Mouse (Mus musculus) brown adipose tissue, adult 24 weeks (tissue): ENCODE results near the gene Dock2. TPM values are rescaled to one million over a fixed set of nuclear protein-coding genes. Genes with fewer than 3 reads are reported as not detected.

Experiments
- H3K27ac ChIP-seq: fragments of 200-500 bp; replicated peaks from 2 replicates; pipeline ENCODE4 v1.5.1; 2012; ENCODE audit warnings: low read depth, mild to moderate bottlenecking, low read length
- H3K4me1 ChIP-seq: fragments of 200-500 bp; 2 replicates; pipeline ENCODE4 v1.6.1; 2012; ENCODE audit warnings: low read length, mixed read lengths; ENCODE audit not compliant: control insufficient read depth, insufficient read depth, insufficient read length
- H3K4me3 ChIP-seq: fragments of 200-500 bp; 2 replicates; pipeline ENCODE4 v1.5.1; 2012; ENCODE audit warnings: low read depth, mild to moderate bottlenecking, low read length, moderate library complexity; ENCODE audit not compliant: insufficient read depth
- polyA plus RNA-seq: library from polyadenylated mRNA; stranded (reverse); fragments of >200 nt; gene quantifications from 2 replicates; pipeline ENCODE4 v1.2.4, GENCODE M21; 2012; ENCODE audit not compliant: missing spikeins, insufficient read depth, insufficient read length

Gene Dock2
- polyA plus RNA-seq, 1 experiment, result 1.7 TPM

DNA sequence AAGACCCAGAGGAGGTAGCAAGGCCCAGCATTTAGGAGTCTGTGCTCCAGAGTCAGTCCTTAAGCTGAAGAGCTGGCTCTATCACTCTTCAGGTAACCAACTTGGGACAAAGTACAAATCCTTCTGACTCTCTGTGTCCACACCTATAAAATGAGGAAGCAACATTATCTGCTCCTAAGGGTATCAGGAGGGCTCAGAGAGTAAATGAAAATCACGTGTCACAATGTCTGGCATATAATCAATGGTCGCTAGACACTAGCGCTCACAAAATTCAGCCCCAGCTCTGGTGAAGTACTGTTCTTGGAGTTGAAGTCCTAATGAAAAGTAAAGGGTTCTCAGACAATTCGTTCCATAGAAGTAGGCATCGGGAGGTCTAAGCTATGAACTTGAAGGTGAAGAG is 386.0 kb downstream of the Dock2 start:
- Histone ChIP-seq H3K4me3 (no peak overlapping the region), H3K27ac (no peak overlapping the region), H3K4me1 (no peaks in the 10 kb centered on the region)

DNA sequence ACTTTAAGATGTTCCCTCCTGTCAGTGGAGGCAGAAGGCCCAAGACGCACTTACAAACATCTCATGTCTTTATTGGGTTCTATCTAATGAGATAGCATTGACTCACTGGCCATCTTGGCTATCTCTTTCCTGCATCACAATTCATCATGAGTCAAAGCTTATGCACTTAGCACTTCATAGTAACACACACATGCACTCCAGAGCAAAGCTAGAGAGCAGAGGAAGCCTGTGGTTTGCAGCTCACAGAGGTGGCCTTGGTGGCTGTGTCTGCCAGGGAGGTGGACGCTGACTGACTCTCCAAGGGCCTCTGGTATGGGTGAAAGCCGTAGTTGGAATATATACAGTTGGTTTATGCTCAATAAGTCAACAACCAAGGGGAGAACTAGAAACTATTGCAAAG is 387.9 kb downstream of the Dock2 start:
- H3K27ac ChIP-seq, result no peak overlapping the region
- H3K4me3 ChIP-seq, result no peak overlapping the region
- no peaks in the 10 kb centered on the region for H3K4me1 ChIP-seq

DNA sequence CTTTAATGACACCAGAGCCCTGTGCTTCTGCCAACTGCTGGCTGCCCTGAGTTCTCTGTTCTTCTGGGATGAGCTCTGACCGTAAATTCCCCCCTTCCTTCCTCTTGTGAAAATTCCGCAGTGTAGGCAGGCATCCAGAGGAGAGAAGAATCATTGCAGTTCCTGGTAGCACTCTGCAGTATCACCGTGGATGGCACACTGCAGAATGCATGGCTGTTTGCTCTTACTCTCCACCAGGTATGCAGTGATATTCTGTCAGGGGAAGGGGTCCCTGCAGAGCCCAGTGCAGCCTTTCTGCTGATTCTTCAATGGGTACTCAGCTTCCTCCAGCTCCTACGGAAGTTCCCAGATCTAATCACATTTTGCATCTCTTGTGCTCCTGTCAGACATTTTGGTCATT is 391.6 kb downstream of the Dock2 start:
- H3K4me1 ChIP-seq, result no peaks in the 10 kb centered on the region
- no peak overlapping the region for H3K27ac ChIP-seq
- H3K4me3 ChIP-seq, result no peak overlapping the region

DNA sequence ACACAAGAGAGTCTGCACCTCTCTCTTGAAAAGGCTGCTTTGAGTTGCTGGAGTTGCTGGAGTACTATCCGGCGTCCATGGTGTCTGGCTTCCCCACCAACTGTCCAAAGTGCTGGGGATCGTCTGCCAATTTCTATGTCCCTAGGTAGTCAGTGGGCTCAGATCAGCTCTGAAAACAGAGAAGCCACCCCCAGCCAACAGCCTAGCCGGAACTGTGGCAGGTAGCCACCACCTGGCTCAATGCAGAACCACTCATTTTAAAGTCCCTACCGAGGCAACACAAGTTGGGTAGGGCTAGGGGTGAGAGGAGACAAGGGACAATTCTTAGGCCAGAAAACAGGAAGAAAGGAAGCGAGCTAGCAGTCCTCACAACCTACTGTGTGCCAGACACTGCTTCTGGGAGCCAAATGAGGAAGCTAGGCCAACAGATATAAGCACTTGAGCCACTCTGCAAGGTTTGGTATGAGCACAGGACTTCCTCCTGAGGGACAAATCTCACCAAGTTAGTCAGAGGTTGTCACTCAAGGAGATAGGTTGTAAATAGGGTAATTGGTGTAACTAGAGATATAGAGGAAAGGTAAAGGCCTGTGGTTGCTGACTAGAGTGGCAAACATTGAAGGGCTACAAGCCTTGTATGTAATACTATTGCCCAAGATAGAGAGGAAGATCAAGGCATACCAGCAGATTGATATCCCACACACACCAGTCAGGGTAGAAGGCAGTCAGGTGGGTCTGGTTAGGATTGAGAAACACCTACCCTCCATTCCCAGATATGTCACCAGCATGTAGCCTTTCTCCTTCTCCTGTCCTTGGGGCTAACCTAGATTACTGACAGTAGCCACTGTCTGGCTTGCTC is 394.2 kb downstream of the Dock2 start:
- no peak overlapping the region for H3K27ac ChIP-seq
- no peak overlapping the region for H3K4me3 ChIP-seq
- H3K4me1 ChIP-seq, result no peaks in the 10 kb centered on the region

DNA sequence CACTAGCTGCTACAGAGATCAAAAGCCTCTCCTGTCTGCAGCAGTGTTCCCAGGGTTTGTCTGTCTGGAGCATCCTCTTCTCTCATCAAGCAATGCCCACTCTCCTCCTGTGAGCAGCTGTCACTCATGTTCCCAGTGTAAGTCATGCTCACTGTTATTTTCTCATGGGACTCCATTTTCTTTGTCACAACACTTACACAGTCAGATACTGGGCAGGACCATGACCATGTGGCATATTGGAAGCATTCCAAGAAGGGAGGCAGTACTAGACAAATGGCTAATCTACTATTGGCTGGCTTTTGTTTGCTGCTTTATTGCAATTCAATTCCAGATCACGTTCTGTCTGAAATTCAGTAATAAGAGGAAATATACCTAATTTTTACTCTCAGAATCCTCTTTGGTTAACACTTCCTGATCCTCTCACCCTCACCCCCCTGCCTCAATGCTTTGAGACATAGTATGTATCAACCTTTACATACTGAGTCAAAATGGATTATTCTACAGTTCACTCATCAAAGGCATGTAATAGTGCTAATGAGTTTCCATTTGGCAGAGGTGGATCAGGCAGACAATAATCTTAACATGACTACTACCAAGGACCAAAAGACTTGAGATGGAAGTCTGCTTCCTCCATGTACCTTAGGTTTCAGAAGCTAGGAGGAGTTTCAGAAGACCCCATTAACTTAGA is 398.5 kb downstream of the Dock2 start:
- H3K4me1 ChIP-seq, result no peaks in the 10 kb centered on the region
- no peak overlapping the region for H3K27ac ChIP-seq
- H3K4me3 ChIP-seq, result no peak overlapping the region

DNA sequence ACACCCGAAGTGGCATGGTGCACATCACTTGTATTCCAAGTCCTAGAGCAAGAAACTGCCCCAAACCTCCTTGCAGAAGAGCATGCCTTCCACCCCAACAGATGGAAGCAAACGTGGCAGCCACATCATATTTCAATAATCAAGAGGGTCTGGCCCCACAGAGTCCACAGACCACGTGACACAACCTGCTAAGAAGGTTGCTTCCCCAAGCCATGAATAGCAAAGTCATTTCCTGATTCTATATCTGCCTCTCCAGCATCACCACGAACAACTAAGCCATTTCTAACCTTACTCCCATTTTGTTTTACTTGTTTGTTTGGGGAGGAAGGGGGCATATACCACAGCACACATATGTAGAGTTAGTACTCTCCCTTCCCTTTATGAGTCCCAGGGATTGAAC is 399.5 kb downstream of the Dock2 start:
- no peak overlapping the region for H3K27ac ChIP-seq

DNA sequence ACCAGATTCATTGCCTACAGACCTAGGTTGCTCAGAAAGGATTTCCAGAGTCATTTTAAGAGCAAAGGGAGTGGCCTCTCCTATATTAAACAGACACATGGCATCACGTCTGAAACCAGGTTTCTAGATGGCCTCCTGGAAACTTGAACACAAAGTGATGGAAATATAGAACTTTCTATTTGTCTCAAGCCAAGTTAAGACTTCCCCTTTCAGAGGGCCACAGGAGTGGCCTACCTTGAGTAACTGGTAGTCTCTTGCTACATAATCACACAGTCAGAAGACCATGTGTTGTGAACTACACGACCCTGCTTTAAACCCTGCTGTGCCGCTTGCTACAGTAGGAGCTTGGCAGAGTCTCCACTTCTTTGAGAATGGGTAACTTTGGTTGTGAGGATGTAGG is 400.2 kb downstream of the Dock2 start:
- no peaks in the 10 kb centered on the region for H3K4me1 ChIP-seq
- no peak overlapping the region for H3K27ac ChIP-seq
- no peak overlapping the region for H3K4me3 ChIP-seq

More for the DNA sequence above, 399.5 kb downstream of the Dock2 start:
- Histone ChIP-seq H3K4me1 (no peaks in the 10 kb centered on the region), H3K4me3 (no peak overlapping the region)

DNA sequence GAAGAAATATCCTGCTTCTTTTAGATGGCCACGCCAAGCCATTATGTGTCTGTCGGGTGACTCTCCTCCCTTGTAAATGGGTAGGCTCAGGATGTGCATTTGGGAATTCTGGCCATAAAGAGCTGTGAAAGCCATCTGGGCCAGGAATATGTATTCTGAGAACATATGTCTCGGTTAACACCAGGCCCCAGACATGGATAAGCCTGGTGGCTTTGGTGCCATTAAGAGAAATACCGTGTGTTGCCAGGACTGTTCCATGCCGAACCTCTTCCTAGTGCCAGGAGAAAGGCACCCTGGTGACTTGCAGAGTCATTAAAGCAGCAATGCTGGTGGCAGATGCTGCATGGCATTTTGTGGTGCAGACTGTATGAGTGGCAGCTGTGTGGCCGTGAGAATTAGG is 406.0 kb downstream of the Dock2 start:
- Histone ChIP-seq H3K4me1 (no peaks in the 10 kb centered on the region), H3K27ac (no peak overlapping the region), H3K4me3 (no peak overlapping the region)

DNA sequence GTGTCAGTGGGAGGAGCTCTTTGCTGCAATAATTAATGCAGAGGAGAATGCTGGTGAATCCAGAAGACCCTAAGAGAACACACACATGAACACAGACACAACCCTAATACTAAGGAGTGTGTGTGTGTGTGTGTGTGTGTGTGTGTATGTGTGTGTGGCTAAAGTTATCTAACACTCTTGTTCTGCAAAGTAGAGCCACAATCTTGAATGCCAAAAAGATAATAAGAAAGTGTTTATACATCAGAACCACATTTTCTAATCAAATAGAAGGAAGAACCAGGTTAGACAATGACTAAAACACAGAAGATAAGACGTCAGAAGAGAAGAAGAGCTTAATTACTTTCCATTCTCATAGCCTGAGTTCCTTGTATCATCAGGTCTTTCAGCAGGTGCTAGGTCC is 408.1 kb downstream of the Dock2 start:
- Histone ChIP-seq H3K27ac (no peak overlapping the region), H3K4me1 (no peaks in the 10 kb centered on the region), H3K4me3 (no peak overlapping the region)

DNA sequence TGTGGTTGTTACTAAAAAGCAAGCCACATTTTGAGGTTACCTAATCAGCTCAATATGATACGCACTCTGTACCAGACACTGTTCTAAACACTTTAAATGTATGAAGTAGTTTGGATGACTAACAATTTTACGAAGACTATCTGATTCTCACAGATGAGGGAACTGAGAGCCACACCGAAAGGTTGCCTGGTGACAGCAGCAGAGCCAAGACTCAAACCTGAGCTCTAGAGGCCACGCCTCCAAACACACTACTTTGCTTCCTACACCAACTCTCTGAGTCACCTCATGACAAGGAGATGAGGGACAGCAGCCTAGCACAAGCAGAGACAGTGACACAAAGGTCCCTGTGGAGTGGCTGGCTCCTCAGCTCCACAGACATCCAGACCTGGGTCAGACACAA is 411.5 kb downstream of the Dock2 start:
- Histone ChIP-seq H3K4me1 (no peaks in the 10 kb centered on the region), H3K4me3 (no peak overlapping the region), H3K27ac (no peak overlapping the region)

DNA sequence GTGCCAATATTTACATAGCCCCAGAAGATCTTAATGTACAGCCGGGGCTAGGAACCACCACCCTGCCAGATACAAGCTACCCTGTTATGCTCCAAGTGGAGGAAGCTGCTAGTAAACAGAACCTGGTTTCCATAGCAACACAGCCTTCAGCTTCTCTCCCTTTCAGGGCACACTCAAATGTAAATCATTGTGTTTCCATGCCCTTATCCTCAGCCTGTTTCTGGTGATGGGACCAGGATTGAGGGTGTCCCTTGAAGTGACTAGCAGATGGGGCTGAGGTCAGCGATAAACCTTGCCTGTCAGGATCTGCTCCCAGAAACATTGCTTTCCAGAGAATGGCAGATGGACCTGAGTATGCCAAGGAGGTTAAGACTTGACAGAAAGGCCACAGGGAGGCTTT is 427.6 kb downstream of the Dock2 start:
- Histone ChIP-seq H3K4me1 (no peaks in the 10 kb centered on the region), H3K4me3 (no peak overlapping the region), H3K27ac (no peak overlapping the region)

DNA sequence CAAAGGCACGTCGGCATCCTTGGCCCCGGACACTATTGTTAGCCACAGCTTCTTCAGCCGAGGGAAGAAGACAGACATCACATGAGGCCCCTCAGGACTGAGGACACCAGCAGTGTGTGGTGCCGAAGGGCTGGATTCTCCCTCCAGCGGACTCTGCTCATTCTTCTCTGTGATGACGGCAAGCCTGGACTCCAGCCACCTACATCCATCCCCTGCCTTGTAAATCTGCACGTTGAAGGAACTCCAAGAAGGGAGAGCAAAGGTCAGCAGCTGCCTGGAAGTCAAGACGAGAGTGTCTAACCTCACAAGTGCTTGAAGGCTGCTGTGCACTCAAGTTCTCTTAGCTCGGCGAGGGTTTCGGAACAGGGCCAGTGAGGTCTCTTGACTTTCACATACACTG is 428.3 kb downstream of the Dock2 start:
- H3K4me3 ChIP-seq, result no peak overlapping the region
- H3K27ac ChIP-seq, result no peak overlapping the region
- H3K4me1 ChIP-seq, result no peaks in the 10 kb centered on the region

DNA sequence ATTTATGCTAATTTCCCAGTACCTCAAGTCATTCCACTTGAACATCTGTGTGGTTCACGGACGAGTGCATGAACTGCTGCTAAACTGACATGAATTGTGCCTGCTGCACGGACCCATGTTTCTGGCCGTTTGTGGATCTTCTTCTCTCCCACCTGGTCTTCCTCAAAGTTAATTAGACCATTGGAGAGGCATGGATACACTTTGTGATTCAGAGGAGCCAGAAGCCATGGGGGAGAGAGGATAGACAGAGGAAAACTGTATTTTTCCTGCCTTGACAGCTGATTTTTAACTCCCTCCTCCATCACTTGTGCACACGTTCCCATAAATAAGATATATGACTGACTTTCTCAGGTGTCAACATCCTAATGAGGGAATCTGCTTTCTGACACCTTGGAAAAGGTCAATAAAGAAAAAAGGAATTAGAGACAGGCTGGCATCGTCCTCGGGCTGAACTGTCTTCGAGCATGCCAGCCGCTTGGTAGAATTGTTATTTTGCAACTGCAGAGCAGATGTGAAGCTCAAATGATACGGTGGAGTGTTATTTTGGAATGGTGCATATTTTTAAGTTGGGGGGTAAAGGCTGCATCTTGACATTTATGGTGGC is 434.1 kb downstream of the Dock2 start:
- Histone ChIP-seq H3K4me1 (no peaks in the 10 kb centered on the region), H3K27ac (no peak overlapping the region), H3K4me3 (no peak overlapping the region)

DNA sequence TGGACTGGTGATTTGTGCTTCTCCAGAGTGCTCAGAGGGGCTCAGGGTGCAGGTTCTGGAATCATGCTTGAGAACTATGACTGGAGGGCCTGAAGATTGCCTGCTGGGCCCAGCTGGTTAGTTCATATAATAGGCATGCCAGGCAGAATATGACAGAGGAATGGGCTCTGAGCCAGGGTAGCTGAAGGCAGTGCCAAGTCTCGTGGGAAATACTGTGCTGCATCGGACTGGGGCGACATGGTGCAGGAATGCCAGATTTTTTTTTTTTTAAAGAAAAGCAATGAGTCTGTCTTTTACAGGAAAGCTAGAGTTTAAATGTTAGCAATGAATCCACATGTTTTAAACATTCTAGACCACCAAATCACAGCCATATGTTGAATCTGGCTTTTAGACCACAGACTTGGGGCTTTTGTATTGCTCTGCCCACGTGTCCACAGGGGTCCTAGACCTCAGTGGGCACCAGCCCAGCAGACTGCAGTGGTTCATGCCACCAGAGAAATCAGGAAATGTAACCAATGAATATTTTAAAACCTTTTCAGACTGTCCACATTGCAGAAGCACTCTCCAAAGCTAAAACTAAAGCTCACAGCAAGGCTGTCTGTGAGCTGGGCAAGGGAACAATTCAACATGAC is 435.3 kb downstream of the Dock2 start:
- Histone ChIP-seq H3K4me3 (no peak overlapping the region), H3K27ac (no peak overlapping the region), H3K4me1 (no peaks in the 10 kb centered on the region)

DNA sequence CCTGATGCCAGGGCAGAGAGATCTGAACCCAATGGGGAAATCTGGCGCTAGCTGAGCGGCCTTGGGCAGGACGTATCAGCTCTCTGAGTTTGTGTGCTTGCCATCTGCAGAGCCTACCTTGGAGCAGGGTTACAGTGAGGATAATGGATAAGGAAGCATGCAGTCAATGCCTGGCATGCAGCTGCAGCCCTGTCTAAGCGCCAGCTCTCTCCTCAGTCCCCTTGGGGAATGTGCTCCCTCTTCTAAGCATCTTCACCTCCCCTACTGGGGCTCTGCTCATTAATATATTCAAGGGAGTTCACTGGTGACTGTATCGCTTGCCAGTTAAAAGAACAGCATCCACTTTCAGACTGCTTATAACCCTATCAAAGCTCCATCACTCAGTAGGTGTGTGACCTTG is 439.4 kb downstream of the Dock2 start:
- no peaks in the 10 kb centered on the region for H3K4me1 ChIP-seq
- no peak overlapping the region for H3K4me3 ChIP-seq
- H3K27ac ChIP-seq, result no peak overlapping the region
